Mouse (Mus musculus) adrenal gland, postnatal 10 days (tissue): ENCODE results near the gene Mthfsd. TPM values are rescaled to one million over a fixed set of nuclear protein-coding genes. Genes with fewer than 3 reads are reported as not detected.
"Not testable (repeated sequence)": the region's sequence is repeated elsewhere in the genome, so short reads cannot be mapped to it uniquely, and the experiment has no call there.

ENCODE experiments used
- DNase-seq: peaks from one replicate; pipeline ENCODE4 v3.0.0; 2021; ENCODE audit warnings: mixed read lengths
- long read RNA-seq, 2 experiments: library from polyadenylated mRNA; stranded (forward); transcript quantifications; one replicate each; pipeline ENCODE4 v2.0.0; 2021
- total RNA-seq, 2 experiments: library from RNA; stranded (reverse); gene quantifications; 2 replicates each; pipeline ENCODE4 v1.2.3; 2021

The Mthfsd gene
- total RNA-seq, result 10 to 100 TPM; 30.4 to 32.2 TPM
- long read RNA-seq, experiment 1, transcript Mthfsd-206 (10 exons, 1,060 nt), result major isoform, 5 of 37 reads
- long read RNA-seq, experiment 1, partial matches to known transcripts, result 13 of 37 reads
- long read RNA-seq, experiment 1, other reads (novel, unspliced or antisense), result 18 of 37 reads
- long read RNA-seq, experiment 2, partial matches to known transcripts, result 1 of 7 reads
- long read RNA-seq, experiment 2, other reads (novel, unspliced or antisense), result 4 of 7 reads

DNA sequence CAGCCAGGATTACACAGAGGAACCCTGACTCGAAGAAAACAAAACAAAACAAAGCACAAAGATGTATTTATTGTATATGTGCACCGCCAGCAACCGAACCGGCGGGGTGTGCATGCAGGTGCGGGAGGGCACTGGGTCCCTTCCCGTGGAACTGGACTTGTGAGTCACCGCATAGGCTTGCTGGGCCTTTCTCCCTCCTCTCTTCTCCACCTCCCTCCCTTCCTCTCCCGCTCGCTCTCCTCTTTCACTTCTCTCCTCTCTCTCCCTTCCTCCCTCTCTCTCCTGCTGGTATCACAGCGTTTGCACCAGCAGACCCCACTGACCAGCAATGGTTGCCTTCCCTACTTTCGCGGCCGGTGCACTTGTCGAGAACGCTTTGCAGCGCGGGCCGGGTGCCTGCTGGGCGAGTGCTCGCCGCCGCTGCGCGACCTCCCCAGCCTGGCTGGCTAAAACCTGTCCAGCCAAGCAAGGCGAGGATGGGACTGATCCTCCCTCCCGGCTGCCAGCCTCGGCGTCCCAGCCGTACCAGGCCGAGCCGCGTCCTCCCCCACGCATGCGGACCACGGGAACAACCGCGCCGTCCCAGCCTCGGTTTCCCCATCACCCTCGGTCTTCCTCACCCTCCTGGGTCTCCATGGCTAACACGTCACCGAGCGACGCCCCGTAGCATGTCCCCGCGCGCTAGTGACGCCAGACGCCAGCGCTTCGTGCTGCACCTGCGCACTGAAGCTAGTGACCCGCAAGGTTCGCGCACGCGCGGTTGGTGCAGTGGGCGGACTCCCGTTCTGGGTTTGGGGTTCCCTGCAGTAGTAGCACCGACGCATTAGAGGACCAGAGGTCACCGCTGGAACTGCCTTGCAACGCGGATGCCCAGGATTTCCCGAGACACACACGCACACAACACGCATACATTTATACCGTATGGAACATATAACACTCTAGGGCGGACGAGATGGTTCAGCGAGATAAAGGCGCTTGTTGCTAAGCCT, at the start of gene Mthfsd:
TSS of gene Mthfsd (minus strand) at position 725 of the 989 bp plus-strand sequence.
- peak; percentile 99 for DNase-seq

DNA sequence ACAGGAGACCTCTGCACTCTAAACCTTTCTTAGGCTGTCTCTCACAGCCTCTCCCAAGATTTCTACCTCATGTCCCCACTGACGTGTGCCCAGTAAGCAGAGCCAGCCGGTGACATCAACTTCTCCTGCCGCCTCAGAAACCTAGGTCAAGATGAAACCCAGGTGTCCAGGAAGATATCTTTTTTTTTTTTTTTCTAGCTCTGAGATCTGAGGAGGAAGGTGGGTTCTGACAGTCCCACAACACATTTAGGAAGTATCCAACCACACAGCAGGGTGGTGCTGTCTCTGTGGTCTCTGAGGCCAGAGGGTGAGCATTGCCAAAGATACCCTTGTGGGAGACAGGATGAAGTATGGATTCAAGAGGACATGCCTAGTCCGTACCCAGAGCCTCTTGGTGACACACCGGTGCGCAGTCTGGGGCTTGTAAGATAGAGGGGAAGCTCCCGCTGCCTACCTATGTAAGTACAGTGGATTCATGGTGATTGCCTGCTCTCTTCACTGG, 48.8 kb upstream of the Mthfsd start:
- DNase-seq, result no peak

DNA sequence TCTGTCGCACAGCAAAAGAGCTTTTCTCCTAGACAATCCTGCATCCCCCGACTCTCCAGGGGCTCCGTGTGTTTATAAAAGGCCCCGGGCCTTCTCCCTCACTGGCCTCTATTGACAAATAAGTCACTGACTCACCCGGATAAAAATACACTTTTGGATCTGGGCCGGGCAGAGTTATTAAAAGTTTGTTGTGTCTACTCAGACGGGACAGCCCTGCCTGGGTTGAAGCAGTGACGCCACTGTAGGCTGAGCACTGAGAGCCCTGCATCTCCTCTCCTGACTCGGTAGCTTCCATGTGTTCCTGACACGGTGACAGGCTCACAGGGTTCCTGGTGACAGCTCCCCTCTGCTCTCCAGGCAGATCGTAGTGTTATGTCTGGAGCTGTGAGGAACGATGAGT, 44.2 kb upstream of the Mthfsd start:
- DNase-seq, result peak; percentile 16

DNA sequence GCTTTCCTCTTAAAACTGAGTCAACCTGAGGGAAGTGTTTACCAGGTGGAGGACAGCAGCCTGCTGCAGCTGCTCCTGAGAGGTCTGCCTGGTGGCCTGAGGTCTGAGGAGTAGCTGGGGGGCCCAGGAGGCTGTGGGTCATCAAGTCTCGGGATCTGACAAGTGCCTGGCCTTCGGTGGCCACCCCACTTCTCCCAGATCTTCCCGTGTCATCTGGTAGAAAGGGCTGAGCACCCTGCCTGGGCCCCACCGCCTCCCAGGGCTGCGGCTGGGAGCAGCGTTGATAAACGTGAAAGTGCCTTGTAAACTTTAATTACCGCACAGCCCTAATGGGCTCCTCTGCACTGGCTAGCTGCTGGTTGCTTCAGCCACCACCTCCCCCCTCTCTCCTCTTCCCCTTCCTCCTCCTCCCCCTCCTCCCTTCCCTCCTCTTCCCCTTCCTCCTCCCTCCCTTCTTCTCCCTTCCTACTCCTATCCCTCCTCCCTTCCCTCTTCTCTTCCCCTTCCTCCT, 40.4 kb upstream of the Mthfsd start:
- DNase-seq, result no peak

DNA sequence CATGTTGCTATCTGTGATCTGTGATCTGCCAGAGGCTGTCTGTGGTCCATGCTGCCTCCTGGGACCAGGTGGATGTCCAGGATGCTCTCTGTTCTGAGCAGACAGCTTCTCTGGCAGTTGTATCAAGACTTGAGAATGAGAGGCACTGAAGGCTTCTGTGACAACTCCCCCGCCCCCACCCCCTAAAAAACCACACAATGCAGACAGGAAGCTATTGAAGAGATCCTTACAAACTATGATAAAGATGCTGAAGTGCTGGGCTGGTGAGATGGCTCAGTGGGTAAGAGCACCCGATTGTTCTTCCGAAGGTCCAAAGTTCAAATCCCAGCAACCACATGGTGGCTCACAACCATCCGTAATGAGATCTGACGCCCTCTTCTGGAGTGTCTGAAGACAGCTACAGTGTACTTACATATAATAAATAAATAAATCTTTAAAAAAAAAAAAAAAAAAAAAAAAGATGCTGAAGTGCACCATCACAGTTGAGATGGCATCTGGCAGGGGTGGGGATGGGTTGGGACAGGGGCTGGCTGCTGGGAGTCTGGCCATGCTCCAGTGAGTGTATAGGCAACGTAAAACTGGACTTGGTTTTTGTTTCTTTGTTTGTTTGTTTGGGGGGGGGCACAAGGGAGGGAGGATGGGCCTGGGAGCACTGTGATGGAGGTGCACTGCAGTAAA, 37.4 kb upstream of the Mthfsd start:
- not testable (repeated sequence) for DNase-seq

DNA sequence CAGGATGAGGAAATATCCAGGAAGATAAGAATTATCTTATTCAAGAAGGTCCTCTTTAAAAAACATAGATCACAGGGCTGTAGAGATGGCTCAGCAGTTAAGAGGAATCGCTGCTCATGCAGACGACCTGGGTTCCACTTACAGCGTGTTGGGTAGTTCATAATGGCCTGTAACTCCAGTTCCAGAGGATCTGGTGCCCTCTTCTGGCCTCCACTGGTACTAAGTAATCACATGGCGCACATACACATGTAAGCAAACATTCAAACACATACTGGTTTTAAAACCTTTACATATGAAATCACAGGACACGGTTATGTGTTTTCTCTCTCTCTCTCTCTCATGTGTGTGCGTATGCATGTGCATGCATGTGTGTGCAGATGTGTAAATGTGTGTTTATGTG, 28.7 kb upstream of the Mthfsd start:
- DNase-seq, result no peak

DNA sequence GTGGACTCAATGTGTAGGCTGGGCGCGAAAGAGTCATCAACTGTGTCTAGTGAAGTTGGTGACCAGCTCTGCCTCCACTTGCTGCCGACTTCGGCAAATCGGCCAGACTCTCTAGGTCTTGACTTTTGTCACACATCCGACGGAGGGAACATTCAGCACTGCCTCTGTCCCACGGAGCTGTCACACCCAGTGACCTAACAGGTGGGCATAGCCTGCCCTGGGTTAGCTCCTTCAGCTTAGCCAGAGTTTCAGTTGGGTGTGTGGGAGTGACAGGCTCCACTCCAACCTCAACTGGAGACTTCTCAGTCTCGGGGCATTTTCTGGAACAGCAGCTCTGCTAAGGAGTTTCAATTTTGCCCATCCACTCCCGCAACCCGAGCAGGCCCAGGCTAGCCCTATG, 26.3 kb upstream of the Mthfsd start:
- DNase-seq, result no peak

DNA sequence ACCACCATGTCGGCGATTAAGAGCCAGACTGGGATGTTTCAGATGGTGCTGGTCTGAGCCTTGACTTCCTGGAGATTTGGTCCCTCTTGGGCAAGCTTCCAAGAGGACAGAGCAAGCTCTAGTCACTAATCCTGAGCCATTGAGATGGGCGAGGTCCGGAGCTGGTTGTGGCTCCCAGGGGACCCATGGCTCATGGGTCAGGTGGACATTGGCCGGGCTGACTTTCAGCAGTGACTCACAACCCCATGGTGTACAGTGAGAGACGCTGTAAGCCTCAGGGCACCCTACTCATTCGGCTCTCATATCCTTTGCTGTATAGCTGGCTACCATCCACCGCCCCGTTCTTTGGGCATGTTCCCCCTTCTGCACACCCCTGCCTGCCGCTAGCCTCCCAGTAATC, 25.9 kb upstream of the Mthfsd start:
- DNase-seq, result no peak

DNA sequence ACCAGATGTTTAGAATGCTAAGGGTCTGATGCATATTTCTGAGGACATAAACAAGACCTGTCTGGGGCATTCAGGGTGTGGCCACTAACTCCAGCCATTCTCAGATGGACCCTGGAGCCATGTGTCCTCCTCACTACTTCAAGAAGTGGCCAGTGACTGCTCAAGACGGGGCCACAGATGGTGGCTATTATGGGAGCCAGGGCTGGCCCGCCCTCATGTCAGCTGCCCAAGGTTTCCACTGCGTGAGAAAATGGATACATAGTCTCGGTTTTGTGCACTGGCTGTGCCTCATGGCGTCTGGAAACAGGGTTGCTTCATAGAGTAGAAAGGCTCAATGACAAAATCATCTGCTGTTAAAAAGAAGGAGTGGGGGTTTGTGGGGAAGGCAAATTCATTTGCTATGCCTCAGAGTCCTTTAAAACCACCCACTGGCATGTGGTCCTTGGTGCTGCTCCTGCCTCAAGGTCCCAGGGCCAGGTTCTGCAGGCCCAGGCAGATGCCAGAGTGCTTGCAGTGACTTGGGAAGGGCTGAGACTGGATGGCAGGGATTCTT, 24.8 kb upstream of the Mthfsd start:
- DNase-seq, result no peak

DNA sequence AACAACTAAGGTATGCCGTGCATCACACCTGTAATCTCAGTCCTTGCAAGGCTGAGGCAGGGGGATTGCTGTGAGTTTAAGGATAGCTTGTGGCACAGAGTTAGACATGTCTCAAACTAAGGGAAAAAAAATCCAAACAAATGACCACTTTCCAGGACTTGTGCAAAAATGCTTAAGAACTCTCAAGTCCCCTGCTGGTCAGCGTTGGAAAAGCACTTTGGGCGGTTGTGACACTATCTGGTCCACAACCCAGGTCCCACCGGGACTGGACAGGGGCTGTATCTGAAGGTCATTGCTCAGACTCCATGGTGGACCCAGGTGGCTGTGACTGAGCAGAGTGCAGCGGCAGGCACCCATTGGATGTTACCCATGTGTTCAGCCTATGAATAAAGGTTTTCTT, 22.3 kb upstream of the Mthfsd start:
- DNase-seq, result peak; percentile 26

DNA sequence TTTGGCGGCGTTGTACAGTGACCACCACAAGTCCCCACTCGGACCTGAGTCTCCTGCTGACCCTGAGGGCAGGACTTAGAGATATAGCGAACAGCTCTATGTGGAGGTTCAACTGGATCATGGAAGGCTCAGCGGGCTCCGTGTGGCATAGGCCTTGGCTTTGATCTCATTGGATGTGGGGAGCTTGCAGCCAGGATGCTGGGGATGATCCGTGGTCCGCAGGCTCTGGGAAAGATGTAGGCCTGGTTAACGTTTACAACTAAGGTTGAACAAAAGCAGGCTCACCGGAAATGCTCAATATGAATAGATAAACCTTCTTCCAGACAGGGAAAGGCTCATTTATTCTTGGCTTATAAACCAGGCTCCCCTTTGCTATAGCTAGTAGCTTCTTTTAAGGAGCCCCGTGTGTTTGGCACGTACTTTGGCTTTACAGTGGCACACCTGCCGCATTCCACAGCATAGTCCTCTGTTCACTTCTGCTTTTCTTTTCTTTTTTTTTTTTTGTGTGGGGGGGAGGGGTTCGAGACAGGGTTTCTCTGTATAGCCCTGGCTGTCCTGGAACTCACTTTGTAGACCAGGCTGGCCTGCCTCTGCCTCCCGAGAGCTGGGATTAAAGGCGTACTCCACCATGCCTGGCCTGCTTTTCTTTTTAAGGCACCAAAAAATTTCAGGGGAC, 21.2 kb upstream of the Mthfsd start:
- no peak for DNase-seq

DNA sequence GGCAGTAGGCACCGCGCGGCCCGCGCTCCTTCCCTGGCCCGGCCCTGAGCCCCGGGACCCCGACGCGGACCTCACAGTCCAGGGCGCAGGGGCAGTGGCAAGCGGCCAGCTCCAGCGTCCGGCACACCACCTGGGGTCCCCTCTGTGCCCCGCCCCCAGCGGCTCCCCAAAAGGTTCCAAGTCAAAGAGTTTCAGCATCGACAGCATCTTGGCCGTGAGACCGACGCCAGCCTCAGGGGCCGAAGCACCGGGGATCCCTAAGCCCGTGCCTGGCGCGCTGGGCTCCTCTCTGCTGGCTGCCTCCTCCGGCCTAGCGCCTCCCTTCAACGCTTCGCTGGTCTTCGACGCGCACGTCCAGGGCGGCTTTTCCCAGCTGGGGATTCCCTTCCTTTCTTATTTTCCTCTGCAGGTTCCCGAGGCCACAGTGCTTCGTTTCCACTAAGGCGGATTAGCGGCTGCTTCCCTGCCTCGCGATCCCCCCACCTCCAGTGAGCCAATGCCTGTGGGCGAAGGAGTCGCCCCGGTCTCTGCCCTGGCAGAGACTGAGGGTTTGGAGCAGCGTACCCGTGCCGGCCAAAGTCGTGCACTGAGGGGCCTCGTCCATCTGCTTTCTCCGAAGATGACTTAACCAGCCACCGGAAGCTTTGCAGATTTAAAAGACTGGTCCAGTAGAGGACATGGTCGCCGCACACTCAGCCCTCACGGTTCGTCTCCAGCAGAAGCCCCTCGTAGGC, 20.5 kb upstream of the Mthfsd start:
- no peak for DNase-seq

DNA sequence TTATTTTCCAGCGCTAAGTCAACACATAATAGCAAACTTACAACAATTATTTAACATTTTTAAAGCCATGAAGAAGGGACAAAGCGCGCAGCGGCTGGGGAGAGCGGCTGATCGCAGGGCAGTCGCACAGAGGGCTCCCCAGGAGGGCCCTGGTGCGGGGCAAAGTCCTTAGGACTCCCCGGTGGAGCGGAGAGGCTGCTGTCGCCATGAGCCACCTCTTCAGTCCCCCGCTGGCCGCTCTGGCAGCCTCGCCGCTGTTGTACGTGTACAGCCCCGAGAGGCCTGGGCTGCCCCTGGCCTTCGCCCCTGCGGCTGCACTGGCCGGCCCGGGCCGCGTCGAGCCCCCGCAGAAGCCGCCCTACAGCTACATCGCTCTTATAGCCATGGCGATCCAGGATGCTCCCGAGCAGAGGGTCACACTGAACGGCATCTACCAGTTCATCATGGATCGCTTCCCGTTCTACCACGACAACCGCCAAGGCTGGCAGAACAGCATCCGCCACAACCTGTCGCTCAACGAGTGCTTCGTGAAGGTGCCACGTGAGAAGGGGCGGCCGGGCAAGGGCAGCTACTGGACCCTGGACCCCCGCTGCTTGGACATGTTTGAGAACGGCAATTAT, 19.7 kb upstream of the Mthfsd start, which contains the start of gene Foxl1:
TSS of gene Foxl1 (plus strand) at position 185 of the 620 bp plus-strand sequence.
- no peak for DNase-seq

DNA sequence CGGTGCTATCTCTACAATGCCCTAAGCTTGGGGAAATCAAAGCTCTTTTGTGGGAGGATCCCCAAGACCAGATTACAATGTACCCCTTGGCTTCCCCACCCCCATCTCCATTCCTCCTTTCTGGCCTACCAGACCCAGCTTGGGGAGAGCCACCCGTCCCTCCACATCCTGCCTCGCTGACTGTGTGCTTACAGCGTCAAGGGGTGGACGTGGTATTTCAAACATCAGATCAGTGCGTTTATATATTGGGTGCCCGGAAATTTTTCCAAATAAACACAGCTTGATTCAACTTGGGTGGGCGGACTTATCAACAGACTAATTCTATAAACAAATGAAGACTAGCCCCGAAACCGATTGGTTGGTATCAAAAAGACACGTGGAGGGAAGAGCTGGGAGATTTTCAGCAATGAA, 19.1 kb upstream of the Mthfsd start:
- DNase-seq, result no peak

DNA sequence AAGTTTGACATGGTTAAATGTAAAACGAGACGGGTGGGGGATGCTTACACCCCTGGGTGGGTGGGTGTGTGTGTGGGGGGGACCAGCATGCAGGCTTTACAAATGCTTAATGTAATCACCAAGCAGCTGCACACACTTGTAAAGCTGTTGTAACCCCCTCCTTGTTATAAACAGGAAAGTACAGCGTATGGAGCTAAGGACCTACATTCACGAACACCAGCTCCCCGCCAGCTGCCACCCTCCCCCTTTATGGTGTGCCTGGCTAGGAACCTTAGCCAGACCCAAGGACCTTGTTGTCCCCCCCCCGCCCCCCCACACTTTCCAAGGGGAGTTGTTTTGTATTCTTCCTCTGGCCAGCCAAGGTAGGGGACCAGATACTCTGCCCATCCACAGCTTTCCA, 18.5 kb upstream of the Mthfsd start:
- no peak for DNase-seq

DNA sequence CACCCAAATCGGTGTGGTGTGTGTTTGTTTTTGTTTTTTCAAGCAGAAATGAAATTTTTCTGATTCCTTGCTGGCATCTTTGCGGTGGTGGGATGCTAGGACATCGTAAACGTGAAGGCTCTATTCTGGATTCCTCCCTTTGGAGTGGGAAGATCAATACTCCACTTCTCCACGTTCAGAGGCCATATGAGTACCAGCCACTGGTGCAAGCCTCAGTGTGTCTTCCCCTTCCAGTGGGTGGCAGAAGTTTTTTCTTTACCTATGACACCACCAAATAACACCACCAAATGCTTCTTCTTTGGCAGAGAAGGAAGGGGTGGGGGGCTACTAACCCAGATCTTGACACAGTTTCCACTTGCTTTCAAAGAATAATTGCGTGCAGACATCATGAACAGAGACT, 18.0 kb upstream of the Mthfsd start:
- DNase-seq, result no peak

DNA sequence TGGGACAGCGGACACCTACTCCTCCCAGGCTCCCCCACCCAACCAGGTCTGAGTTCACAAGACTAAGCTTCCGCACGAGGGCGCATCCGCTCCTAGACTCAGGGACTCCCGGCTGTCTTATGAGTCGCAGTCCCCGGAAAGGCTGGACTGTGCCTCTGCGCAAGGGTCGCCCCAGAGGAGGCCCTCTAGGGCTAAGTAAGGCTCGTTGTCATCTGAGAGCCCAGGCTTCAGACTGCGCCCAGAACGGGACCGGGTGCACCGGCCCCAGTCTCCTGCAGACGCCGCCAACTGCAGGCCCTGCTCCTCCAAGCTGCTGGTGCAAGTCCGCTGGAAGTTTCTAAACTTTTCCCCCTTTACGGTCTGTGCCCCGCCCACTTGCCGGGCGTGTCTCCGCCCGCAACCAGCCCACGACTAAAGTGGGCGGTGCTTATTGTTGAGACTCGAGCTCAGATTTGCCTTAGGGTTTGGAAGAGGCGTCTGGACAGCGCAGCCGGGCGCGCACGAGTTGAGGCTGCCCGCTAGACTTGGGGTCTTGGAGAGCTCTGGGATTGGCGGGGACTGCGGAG, 17.2 kb upstream of the Mthfsd start:
- peak; percentile 73 for DNase-seq

DNA sequence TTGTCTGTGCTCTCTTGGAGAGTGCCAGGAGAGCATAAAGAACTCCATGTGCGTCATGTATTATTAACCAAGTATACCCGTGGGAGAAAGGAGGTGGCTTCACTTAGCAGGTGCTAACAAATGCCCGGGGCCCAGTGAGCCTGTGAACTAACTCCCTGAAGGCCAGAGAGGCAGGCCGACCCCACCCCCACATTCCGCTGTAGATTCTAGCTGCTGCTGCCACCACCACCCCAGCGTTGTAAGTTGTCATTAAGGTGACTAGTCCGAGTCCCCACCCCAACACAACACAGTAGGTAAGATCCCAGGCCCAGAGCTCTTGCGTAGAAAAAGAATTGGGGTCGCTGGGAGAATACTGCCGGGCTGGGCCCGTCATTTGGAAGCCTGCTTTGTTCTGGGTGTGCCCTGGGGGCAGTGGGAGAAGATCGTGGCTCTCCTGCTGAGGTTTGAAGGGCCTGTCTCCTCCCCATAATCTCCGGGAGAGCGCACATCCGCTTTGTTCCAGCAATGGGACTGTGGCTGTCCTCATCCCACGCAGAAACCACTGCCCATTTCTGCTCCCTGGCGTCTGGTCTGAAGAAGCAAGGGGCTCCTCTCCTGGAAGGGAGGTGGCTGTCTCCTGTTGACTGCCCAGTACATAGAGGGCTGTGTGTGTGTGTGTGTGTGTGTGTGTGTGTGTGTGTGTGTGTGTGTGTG, 16.5 kb upstream of the Mthfsd start:
- no peak for DNase-seq

DNA sequence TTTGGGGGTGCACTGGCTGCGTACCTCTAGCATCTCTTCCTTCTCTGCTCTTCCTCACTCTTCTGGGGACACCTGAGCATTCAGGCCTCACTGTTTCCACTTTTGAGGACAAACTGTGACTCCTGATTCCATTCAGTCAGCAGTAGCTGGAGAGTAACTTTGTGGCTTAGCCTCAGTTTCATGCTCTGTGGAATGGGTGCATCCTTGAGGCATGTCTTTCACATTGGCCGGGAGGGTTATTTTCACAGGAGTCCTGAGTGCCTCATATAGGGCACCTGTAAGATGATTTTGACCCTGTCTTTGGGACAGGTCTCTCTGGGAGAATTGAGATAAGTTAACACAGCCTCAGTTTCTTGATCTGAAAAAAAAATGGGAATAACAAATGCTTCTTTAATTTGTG, 14.9 kb upstream of the Mthfsd start:
- no peak for DNase-seq
